Mouse (Mus musculus): ENCODE measurements around the gene Plekhg2.
"Not testable (repeated sequence)": the region's sequence is repeated elsewhere in the genome, so short reads cannot be mapped to it uniquely, and the experiment has no call there.

The Plekhg2 gene

GRCm38 (mm10) chr7:28372251-28373108 lies at the start of gene Plekhg2:
Gene Plekhg2, minus strand, starts transcription at chr7:28372599.
- peak; percentile 99 for DNase-seq (ENCODE audit: low read depth)

DNA sequence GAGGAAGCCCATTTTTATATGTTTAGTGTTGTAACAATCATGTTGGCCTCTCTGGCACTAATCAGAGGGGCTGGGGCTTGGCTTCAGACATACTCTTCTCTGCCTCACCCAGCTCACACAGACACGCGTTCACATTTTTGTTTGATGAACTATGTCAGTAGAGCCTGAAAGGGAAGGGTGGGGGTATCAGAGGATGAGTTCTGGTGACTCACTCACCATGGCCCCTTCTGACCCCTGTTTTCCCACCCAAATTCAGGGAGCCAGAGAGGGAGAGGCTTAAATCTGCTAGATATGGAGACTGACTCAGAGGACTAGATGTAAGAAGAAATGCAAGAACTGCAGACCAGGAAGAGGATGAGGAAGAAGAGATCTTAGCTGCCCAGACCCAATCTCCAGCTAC lies 47.0 kb upstream of the Plekhg2 start:
- DNase-seq (ENCODE audit: low read depth), result no peak

GRCm38 (mm10) chr7:28418096-28418670 lies 45.8 kb upstream of the Plekhg2 start:
- peak; percentile 65 for DNase-seq (ENCODE audit: low read depth)

DNA sequence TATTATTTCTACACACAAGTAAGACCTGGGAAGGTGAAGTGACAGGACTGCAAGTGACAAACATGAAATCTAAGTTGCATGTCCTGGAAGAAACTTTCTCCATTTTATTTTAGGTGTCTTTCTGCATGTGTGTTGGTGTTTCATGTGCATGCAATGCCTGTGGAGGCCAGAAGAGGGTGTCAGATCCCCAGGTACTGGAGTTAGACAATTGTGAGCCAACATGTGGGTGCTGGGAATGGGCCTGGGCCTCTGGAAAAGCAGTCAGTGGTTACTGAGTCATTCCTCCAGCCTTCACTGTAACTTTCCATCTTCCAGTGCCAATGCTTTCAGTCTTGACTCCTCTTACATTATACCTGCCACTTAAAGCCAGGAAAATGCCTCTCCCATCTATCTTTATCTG lies 45.0 kb upstream of the Plekhg2 start:
- no peak for DNase-seq (ENCODE audit: low read depth)

GRCm38 (mm10) chr7:28412826-28413225 lies 40.4 kb upstream of the Plekhg2 start:
- DNase-seq (ENCODE audit: low read depth), result no peak

DNA sequence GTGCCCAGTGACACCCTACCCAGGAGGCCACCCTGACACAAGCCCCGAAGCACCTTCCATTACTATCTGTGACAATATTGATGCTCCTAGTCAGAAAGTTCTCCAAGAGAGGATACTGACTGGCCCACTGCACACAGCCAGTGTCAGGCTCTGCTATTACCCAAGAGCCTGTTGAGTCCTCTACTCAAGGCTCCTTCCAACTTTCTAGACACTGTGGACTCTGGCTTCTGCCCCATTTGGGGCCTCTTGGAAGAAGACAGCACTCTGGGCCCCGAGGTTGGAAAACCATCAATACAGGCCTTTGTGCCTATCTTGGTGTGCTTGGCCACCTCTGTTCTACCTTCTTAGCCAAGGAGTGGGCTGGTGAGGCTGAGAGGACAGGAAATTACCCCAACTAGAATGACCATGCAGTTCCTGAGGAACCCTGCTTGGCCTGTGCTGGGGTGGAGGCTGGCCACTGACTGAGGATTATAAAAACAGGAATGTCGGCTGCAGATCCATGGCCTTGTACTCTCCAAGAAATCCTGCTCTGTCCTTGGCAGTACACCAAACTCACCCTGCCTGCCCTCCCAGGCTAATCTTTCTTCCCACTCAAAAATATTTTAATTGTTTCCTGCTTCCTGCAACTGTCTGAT lies 38.6 kb upstream of the Plekhg2 start:
- peak; percentile 34 for DNase-seq (ENCODE audit: low read depth)

- no peak for DNase-seq (ENCODE audit: low read depth)
These were observed 29.5 kb upstream of the Plekhg2 start for GRCm38 (mm10) chr7:28401942-28402341.

DNA sequence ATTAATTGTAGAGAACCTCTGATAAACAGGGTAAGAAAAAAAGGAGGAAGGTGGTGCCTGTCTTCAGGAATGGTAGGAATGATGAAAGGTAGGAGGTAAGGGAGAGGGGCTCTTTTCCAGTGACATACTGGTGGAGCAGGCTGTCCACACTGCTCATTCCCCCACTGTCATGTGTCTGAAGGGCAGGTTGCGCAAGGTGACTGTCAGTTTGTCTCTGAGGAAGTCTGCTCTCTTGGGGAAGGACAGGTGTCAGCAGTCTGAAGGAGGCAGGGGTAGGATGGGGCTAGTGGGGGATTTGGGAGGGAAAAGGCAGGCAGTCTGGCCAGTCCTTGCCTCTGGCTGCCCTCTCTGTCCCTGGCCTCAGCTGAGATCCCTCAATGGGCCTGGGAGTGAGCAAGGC lies 28.6 kb upstream of the Plekhg2 start:
- DNase-seq (ENCODE audit: low read depth), result no peak

- no peak for DNase-seq (ENCODE audit: low read depth)
These were observed 26.4 kb upstream of the Plekhg2 start for GRCm38 (mm10) chr7:28398696-28399340.

- DNase-seq (ENCODE audit: low read depth), result no peak
These were observed 25.6 kb upstream of the Plekhg2 start for GRCm38 (mm10) chr7:28398000-28398399.

DNA sequence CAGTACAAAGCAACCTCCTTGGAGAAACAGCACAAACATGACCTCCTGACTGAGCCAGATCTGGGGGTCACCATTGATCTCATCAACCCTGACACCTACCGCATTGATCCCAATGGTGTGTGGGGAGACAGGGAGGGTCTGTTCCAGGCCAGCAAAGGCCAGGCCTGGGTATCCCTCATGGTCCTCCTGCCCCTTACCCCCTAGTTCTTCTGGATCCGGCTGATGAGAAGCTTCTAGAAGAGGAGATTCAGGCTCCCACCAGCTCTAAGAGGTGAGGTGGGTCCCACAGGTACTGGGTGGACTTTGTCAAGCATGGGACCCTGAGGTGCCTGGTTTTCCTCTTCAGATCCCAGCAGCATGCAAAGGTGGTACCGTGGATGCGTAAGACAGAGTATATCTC lies 23.0 kb upstream of the Plekhg2 start:
- DNase-seq (ENCODE audit: low read depth), result no peak

DNA sequence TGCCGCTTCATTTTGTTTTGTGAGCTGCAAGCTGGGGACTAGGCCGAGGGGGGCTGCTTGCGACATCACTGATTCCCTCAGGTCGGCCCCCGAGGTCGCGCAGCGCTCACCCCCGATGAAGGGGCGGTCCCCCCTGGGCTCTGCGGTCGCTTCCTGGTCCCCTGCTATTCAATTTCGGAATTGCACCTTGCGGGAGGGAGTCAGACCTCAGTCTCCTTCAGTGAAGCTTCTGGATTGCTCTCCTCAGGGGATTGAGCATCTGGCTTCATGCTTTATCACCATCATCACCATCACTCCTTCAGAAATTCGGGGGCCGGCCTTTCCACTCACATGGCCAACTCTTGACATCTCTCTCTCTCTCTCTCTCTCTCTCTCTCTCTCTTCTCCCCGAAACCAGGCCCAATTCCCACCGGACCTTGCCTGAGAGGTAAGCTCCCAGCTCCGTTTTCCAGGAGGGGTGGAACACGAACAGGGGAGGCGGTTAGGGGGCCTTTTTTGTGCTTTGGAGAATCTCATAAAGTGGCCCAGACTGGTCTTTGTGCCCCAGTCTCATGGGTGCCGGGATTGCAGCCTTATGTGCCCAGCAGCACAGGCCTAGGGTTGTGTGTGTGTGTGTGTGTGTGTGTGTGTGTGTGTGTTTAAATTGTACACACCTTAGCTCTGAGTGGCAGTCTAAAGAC lies 21.0 kb upstream of the Plekhg2 start:
- DNase-seq (ENCODE audit: low read depth), result no peak

DNA sequence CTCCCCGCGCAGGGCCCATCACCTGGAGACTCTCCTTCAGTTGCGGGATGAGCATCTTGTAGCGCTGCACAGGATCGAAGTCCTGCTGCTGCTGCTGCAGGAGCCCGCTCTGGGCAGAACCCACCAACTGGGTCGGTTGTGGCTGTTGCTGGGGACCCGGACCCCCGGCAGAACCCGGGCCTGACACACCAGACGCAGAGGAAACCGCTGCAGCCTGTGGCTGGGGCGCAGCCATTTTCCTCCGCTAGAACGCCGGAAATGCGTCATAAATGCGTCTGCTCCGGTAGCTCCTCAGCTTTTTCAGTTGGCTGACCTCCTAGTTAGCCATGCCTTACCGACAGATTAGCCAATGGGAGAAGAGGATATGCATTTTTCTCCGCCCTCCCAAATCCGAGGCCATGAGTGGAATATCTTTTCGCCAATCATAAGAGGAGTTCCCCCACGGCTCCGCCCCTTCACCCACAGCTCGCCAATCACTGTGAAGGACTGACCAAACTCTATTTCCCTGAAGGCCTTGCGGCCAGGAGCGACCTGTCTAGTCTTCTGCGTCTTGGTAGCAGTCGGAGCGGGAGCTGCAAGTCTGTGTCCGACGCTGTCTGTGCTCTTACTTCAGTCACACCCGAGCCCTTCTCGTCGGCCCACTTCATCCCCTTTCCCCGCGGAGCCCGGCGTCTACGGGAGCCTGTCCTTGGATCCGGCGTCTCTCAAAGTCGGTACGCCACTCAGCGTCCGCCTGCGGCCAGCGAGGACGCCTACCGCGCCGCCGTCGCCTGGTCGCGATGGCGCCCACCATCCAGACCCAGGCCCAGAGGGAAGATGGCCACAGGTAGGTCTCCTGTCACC lies 20.3 kb upstream of the Plekhg2 start, which contains the start of the genes Med29 and Paf1:
Med29 (minus strand) TSS at position 280 of the 843 bp plus-strand sequence.
Paf1 (plus strand) TSS at position 523 of the 843 bp plus-strand sequence.
- peak; percentile 100 for DNase-seq (ENCODE audit: low read depth)

DNA sequence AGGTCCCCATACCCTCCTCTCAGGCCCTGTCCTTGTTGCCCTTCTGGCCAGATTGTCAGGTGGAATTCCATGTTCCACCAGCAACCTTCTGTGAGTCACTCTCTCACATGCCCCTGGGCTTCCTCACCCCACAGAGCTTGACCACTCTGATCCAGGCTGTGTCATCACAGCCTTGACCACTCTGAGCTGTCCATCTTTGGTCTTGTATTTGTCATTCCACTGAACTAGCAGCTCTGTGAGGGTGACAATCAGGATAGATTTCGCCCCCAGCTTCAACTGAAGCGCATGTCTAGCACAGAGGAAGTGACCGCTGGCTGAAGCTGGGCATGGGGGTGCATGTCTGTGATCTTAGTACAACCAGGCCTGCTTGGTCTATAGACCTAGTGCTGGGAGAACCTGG lies 17.9 kb upstream of the Plekhg2 start:
- no peak for DNase-seq (ENCODE audit: low read depth)

DNA sequence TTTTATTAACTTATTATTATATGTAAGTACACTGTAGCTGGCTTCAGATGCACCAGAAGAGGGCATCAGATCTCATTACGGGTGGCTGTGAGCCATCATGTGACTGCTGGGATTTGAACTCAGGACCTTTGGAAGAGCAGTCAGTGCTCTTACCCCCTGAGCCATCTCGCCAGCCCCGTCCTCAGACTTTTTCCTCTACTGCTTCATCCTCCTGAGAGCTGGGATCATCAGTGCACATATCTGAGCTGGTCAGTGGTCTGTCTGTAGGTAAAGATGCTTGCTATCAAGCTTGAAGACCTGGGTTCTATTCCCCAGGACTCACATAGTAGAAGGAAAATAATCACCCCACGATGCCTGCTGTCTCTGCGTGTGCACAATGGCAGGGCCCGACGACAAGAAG lies 15.0 kb upstream of the Plekhg2 start:
- not testable (repeated sequence) for DNase-seq (ENCODE audit: low read depth)

DNA sequence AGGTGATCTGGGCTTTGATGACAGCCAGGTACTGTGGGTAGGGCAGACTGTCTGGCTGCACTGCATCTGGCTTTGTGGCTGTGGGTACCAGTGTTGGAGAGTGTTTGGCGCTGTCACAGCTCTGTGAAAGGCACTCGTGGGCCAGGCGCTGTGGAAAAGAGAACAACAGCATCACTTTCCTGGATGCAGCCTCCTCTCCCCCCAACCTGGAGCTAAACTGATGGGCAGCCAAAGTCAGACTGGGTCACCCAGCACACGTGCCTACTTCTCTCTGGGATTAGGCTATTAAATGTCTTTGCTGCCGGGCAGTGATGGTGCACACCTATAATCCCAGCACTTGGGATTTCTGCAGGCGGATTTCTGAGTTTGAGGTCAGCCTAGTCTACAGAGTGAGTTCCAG lies 14.5 kb upstream of the Plekhg2 start:
- DNase-seq (ENCODE audit: low read depth), result not testable (repeated sequence)

- peak; percentile 62 for DNase-seq (ENCODE audit: low read depth)
These were observed 14.1 kb upstream of the Plekhg2 start for GRCm38 (mm10) chr7:28386462-28386861.

DNA sequence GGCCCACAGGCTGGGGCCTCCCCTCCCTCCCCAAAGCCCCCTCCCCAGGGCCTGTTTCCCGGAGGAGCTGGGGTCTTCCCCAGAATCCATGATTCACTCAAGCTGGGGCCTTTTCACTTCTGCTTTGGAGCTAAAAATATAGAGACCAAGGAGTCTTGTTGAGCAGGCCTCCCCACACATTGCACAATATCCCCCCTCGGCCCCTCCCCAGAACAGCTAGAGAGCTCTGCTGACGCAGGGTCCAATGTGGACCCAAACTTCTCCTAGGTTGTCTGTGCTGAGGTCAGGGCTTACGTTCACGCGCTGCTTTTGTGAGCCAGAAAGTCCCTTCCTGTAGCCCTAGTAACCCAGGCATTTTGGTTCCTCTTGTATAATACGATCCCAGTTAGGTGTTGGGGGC lies 13.6 kb upstream of the Plekhg2 start:
- no peak for DNase-seq (ENCODE audit: low read depth)

DNA sequence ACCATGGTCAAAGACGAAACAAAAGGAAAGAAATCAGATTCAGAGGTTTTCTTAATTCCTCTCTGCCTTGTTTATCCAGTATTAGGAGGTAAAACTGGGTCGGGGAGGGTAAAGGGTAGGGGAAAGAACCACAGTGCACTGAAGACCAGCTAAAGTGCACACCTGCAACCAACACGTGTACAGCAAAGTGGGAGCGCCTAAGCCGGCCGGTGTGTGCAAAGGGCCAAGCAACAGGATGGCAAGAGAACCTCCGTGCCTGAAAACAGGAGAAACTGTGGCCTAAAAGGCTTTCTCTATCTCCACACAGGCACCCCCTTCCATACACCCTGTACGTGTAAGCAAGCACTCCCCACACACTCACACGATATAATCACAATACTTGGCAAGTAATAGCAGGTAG lies 12.8 kb upstream of the Plekhg2 start:
- DNase-seq (ENCODE audit: low read depth), result no peak

DNA sequence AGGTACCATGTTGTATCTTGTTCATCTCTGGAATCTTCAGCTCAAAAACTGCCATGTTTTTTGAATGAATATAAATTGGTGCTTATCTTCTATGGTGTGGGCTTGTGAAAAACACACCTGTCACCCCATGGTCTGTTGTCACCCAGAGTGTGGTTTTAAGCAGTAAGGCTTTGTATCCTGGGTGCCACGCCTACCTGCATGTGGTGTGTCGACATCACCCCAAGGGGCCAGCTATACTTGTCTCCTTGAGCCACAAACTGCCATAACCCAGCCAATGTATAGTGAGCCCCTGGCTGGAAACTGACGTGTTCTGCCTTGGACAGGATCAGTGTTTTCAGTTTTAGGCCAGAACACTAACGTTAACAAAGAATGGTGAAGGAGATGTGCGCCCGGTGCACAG lies 11.8 kb upstream of the Plekhg2 start:
- DNase-seq (ENCODE audit: low read depth), result no peak

DNA sequence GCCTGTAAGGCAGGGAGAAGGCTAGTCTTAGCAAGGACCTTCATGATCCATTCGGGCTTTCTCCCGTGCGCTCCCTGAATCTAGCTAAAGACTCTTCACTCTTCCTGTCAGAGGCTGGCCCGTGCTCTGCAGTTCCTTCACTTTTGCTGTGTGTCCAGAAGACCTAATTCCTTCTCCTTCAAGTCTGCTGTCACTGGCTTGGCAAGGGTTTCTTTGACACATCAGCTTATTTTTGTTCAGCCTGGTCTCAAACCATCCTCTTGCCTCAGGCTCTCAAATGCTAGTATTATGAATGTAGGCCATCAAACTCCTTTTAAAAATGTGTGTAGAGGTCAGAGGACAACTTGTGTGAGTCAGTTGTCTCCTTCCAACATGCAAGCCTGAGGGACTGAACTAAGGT lies 11.2 kb upstream of the Plekhg2 start:
- no peak for DNase-seq (ENCODE audit: low read depth)

All from fibroblast of lung, adult 2 months (primary cell).